Mouse (Mus musculus) intestine, embryonic 15.5 days (tissue): Measurements from ENCODE around the gene Mapk6. TPM values are rescaled to one million over a fixed set of nuclear protein-coding genes. Genes with fewer than 3 reads are reported as not detected.

ENCODE experiments used
- ATAC-seq: fragments of 200-750 bp; cut with Nextera tagmentation; 2 replicates; pipeline ENCODE4 v1.8.0; 2017; ENCODE audit warnings: moderate TSS enrichment, moderate library complexity
- H3K27ac ChIP-seq: fragments of 300-500 bp; sonication (generic); 2 replicates; pipeline ENCODE4 v1.5.1; 2015; ENCODE audit warnings: mild to moderate bottlenecking, inconsistent platforms
- H3K27me3 ChIP-seq: fragments of 300-500 bp; sonication (generic); replicated peaks from 2 replicates; pipeline ENCODE4 v1.6.1; 2015; ENCODE audit warnings: inconsistent platforms
- H3K36me3 ChIP-seq: fragments of 300-500 bp; sonication (generic); 2 replicates; pipeline ENCODE4 v1.6.1; 2015; ENCODE audit warnings: inconsistent platforms
- H3K4me1 ChIP-seq: fragments of 300-500 bp; sonication (generic); replicated peaks from 2 replicates; pipeline ENCODE4 v1.6.1; 2015; ENCODE audit warnings: inconsistent platforms
- H3K4me2 ChIP-seq: fragments of 300-500 bp; sonication (generic); replicated peaks from 2 replicates; pipeline ENCODE4 v1.6.1; 2015; ENCODE audit warnings: mild to moderate bottlenecking, inconsistent platforms
- H3K4me3 ChIP-seq: fragments of 300-500 bp; sonication (generic); replicated peaks from 2 replicates; pipeline ENCODE4 v1.5.1; 2015; ENCODE audit warnings: inconsistent platforms
- H3K9ac ChIP-seq: fragments of 300-500 bp; sonication (generic); 2 replicates; pipeline ENCODE4 v1.6.1; 2015; ENCODE audit warnings: inconsistent platforms
- H3K9me3 ChIP-seq: fragments of 300-500 bp; sonication (generic); 2 replicates; pipeline ENCODE4 v1.6.1; 2016; ENCODE audit warnings: inconsistent platforms
- WGBS: fragments of 180-500 bp; shearing (Covaris S2); methylation state at CpG from one replicate; pipeline ENCODE4 v1.1.7; 2015; 5-methylcytosine and 5-hydroxymethylcytosine counted together
- polyA plus RNA-seq: library from polyadenylated mRNA; unstranded; fragments of >200 nt; fragmentation: Nextera tagmentation; extraction: Ambion mirVana; gene quantifications from 2 replicates; pipeline ENCODE4 v1.2.1, GENCODE M21; 2015

Mapk6 gene
- polyA plus RNA-seq, 1 experiment from 2014 or later = 55.5 TPM

- no peaks in the 10 kb centered on the region for H3K36me3 ChIP-seq
- H3K27ac ChIP-seq = no peak overlapping the region
- H3K27me3 ChIP-seq = no peaks in the 10 kb centered on the region
- no peak overlapping the region for H3K4me2 ChIP-seq
- no peaks in the 10 kb centered on the region for H3K9me3 ChIP-seq
- H3K9ac ChIP-seq = no peak overlapping the region
- no peaks in the 10 kb centered on the region for H3K4me1 ChIP-seq
- no peak overlapping the region for H3K4me3 ChIP-seq
- 18% methylated on average over 5 of the region's 5 CpGs for WGBS
- no peak for ATAC-seq
Observed at GRCm38 (mm10) chr9:75414204-75414603, 4.4 kb upstream of the Mapk6 start.

GRCm38 (mm10) chr9:75413206-75413605 is 3.4 kb upstream of the Mapk6 start:
- ATAC-seq = no peak
- H3K27ac ChIP-seq = no peak overlapping the region
- WGBS = 62% methylated on average over 5 of the region's 5 CpGs
- no peaks in the 10 kb centered on the region for H3K4me1 ChIP-seq
- no peak overlapping the region for H3K4me2 ChIP-seq
- H3K9me3 ChIP-seq = no peaks in the 10 kb centered on the region
- H3K4me3 ChIP-seq = no peak overlapping the region
- H3K27me3 ChIP-seq = no peaks in the 10 kb centered on the region
- H3K9ac ChIP-seq = no peak overlapping the region
- H3K36me3 ChIP-seq = no peaks in the 10 kb centered on the region

- Histone ChIP-seq H3K36me3 (no peaks in the 10 kb centered on the region), H3K9ac (no peak overlapping the region), H3K4me2 (no peak overlapping the region), H3K27ac (no peak overlapping the region), H3K4me3 (no peak overlapping the region), H3K9me3 (no peaks in the 10 kb centered on the region), H3K4me1 (no peaks in the 10 kb centered on the region), H3K27me3 (no peaks in the 10 kb centered on the region)
- ATAC-seq = no peak
- 82% methylated on average over 9 of the region's 9 CpGs for WGBS
Observed at GRCm38 (mm10) chr9:75411584-75411983, 1.8 kb upstream of the Mapk6 start.

GRCm38 (mm10) chr9:75410868-75411487 is 1.2 kb upstream of the Mapk6 start:
- H3K27ac ChIP-seq = no peak overlapping the region
- H3K9me3 ChIP-seq = no peaks in the 10 kb centered on the region
- H3K4me1 ChIP-seq = 0 out of 2 replicates have a peak, but pooled peaks cover 6% of the 10 kb centered on the region
- no peaks in the 10 kb centered on the region for H3K36me3 ChIP-seq
- 74% methylated on average over 6 of the region's 6 CpGs for WGBS
- H3K27me3 ChIP-seq = no peaks in the 10 kb centered on the region
- no peak for ATAC-seq
- no peak overlapping the region for H3K9ac ChIP-seq
- no peak overlapping the region for H3K4me3 ChIP-seq
- peak overlapping the region; percentile 84 for H3K4me2 ChIP-seq

GRCm38 (mm10) chr9:75409031-75409851 is 564 bp downstream of the Mapk6 start:
- ATAC-seq = peak; percentile 87
- Histone ChIP-seq H3K27ac (peak overlapping the region; percentile 99), H3K4me1 (peaks cover 9% of the 10 kb centered on the region; the same call in 1 of the 2 replicates), H3K27me3 (no peaks in the 10 kb centered on the region), H3K4me2 (peak overlapping the region; percentile 84), H3K9me3 (no peaks in the 10 kb centered on the region), H3K9ac (peak overlapping the region; percentile 91), H3K4me3 (peak overlapping the region; percentile 71), H3K36me3 (no peaks in the 10 kb centered on the region)
- under 1% methylated on average over 87 of the region's 90 CpGs for WGBS

- WGBS = 4% methylated on average over 11 of the region's 11 CpGs
- ATAC-seq = no peak
- no peak overlapping the region; the same call in 1 of the 2 replicates for H3K27ac ChIP-seq
Observed at GRCm38 (mm10) chr9:75408204-75408826, 1.5 kb downstream of the Mapk6 start.

DNA sequence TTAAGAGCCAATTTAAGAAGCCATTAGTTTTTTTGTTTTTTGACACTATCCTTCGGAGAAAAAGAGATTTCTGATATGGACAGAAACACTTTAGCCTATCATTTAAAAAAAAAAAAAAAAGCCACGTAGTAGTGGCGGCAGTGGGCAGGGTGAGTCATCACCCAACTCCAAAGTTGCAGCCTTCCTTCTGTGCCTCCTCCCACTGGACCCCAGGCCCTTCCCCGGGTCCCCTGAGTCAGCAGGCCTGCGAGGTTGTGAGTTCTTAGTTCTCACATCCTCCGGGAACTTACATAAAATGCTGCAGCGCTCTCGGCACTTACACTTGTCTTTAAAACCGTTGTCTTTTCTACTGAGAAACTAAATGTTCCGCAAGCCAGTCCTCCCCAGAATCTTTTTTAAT is 2.0 kb downstream of the Mapk6 start:
- no peak for ATAC-seq
- H3K27ac ChIP-seq = no peak overlapping the region
- H3K9ac ChIP-seq = no peak overlapping the region
- H3K9me3 ChIP-seq = no peaks in the 10 kb centered on the region
- H3K4me2 ChIP-seq = peak overlapping the region; percentile 84
- peak overlapping the region; percentile 28 for H3K4me3 ChIP-seq
- no peaks in the 10 kb centered on the region for H3K36me3 ChIP-seq
- peaks cover 13% of the 10 kb centered on the region; the same call in 1 of the 2 replicates for H3K4me1 ChIP-seq
- no peaks in the 10 kb centered on the region for H3K27me3 ChIP-seq
- WGBS = 11% methylated on average over 10 of the region's 10 CpGs

More at GRCm38 (mm10) chr9:75408204-75408826, 1.5 kb downstream of the Mapk6 start:
- H3K27me3 ChIP-seq = no peaks in the 10 kb centered on the region
- peak overlapping the region; percentile 84 for H3K4me2 ChIP-seq
- H3K4me1 ChIP-seq = peaks cover 10% of the 10 kb centered on the region; the same call in 1 of the 2 replicates
- H3K9me3 ChIP-seq = no peaks in the 10 kb centered on the region
- peak overlapping the region; percentile 71 for H3K4me3 ChIP-seq
- H3K36me3 ChIP-seq = no peaks in the 10 kb centered on the region
- H3K9ac ChIP-seq = peak overlapping the region; percentile 91; the same call in 1 of the 2 replicates

- Histone ChIP-seq H3K27me3 (no peaks in the 10 kb centered on the region), H3K4me2 (no peak overlapping the region), H3K4me3 (no peak overlapping the region), H3K9ac (no peak overlapping the region), H3K9me3 (no peaks in the 10 kb centered on the region), H3K36me3 (no peaks in the 10 kb centered on the region), H3K4me1 (peaks cover 22% of the 10 kb centered on the region), H3K27ac (no peak overlapping the region)
- WGBS = 63% methylated on average over 2 of the region's 2 CpGs
- no peak for ATAC-seq
Observed at GRCm38 (mm10) chr9:75406121-75406520, 3.7 kb downstream of the Mapk6 start.

- Histone ChIP-seq H3K4me3 (no peak overlapping the region), H3K36me3 (no peaks in the 10 kb centered on the region), H3K27ac (no peak overlapping the region), H3K4me2 (no peak overlapping the region), H3K4me1 (peaks cover 25% of the 10 kb centered on the region), H3K9me3 (no peaks in the 10 kb centered on the region), H3K27me3 (no peaks in the 10 kb centered on the region), H3K9ac (no peak overlapping the region)
- WGBS = 37% methylated on average over 3 of the region's 3 CpGs
- no peak for ATAC-seq
Observed at GRCm38 (mm10) chr9:75403520-75403919, 6.3 kb downstream of the Mapk6 start.

DNA sequence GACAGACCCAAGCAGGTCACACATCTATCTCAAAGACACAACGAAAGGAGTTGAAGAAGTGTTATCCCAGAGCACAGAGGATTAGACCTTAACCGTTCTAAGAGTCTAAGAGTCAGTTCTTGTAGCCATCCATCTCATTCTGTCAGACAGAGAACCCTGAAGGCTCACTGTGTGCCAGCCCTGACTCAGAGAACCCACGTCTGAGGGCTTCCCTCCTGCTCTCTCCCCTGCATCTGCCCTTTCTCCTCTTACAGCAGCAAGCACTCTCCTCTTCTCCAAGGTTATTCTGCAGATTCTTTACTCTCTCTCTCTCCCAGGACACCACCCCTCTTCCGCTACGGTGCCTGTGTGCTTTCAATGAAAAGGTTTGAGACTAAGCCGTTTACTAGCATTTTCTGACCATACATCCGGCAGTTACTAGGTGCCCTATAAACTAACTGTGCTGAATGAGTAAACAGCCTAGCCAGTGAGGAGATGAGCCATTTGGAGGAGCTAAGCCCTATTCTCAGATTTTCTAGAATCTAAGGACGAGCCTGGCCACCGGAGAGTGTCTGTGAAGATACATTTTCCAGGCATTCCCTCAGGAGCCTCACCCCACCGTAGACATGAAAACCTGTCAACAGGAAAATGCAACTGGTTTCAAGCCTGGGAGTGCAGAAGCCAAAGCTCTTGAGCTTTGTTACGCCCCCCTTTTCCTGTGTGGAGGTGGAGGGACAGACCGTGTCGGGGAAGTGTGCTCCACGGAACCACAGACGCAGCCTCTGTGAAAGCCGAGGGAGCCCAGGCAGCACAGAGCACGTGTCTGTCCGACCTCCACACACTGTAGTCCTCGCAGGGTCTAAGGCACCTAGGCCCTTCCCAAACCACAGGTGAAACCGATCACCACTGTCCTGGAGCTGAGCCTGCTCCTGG is 8.0 kb downstream of the Mapk6 start:
- no peak for ATAC-seq
- peaks cover 25% of the 10 kb centered on the region for H3K4me1 ChIP-seq
- H3K27ac ChIP-seq = peak overlapping the region; percentile 33; the same call in 1 of the 2 replicates
- no peak overlapping the region for H3K4me3 ChIP-seq
- 0 out of 2 replicates have a peak overlapping the region, but pooled peaks have one; percentile 10 for H3K4me2 ChIP-seq
- no peak overlapping the region for H3K9ac ChIP-seq
- H3K9me3 ChIP-seq = no peaks in the 10 kb centered on the region
- 0 out of 2 replicates have a peak, but pooled peaks cover 2% of the 10 kb centered on the region for H3K36me3 ChIP-seq
- H3K27me3 ChIP-seq = no peaks in the 10 kb centered on the region
- 45% methylated on average over 20 of the region's 20 CpGs for WGBS

DNA sequence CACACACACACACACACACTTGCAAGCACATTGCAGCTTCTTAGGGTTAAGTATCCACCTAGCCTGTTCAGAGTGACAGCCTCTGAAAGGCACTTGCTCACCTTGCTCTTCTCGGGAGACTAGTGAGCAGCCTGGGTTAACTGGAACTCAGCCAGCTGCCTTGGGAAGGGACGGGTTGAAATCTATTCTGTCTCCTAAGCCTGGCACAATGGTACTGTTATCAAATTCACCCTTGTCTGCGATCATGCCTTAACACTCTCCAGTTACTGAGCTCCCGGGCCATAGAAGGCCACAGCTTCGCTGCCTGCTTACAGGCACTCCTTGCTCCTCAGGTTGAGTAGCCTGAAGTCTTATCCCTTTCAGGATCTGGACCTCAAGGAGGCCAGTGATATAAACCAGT is 9.2 kb downstream of the Mapk6 start:
- Histone ChIP-seq H3K4me2 (no peak overlapping the region), H3K36me3 (0 out of 2 replicates have a peak, but pooled peaks cover 2% of the 10 kb centered on the region), H3K9me3 (no peaks in the 10 kb centered on the region), H3K9ac (no peak overlapping the region), H3K27me3 (no peaks in the 10 kb centered on the region), H3K27ac (no peak overlapping the region), H3K4me1 (peaks cover 20% of the 10 kb centered on the region), H3K4me3 (no peak overlapping the region)
- 64% methylated on average over 5 of the region's 5 CpGs for WGBS
- ATAC-seq = no peak
